Mouse (Mus musculus) ES-E14 (cell line): ENCODE measurements around the gene Pprc1.

Experiments
- CHD2 ChIP-seq: IDR thresholded peaks from 2 replicates; pipeline ENCODE4 v1.6.1; 2014; ENCODE audit warnings: mild to moderate bottlenecking, low read depth, low read length, inconsistent platforms
- ZC3H11A ChIP-seq: IDR thresholded peaks from 2 replicates; pipeline ENCODE4 v1.6.1; 2012; ENCODE audit warnings: low read depth, mild to moderate bottlenecking, inconsistent platforms, low read length, borderline replicate concordance

- TF ChIP-seq ZC3H11A: no peak
- no peak for TF ChIP-seq CHD2
These were observed 6.5 kb upstream of the Pprc1 start for GRCm38 (mm10) chr19:46037925-46038850.
